Mouse (Mus musculus) liver, embryonic 15.5 days (tissue): Measurements from ENCODE around the gene Grap2. TPM values are rescaled to one million over a fixed set of nuclear protein-coding genes. Genes with fewer than 3 reads are reported as not detected.

Experiments
- ATAC-seq: fragments of 200-750 bp; cut with Nextera tagmentation; 2 replicates; pipeline ENCODE4 v1.8.0; 2017; ENCODE audit warnings: moderate number of reproducible peaks, mild to moderate bottlenecking, moderate library complexity; ENCODE audit not compliant: insufficient read depth
- H3K27ac ChIP-seq: fragments of 300-500 bp; sonication (generic); replicated peaks from 2 replicates; pipeline ENCODE4 v1.5.1; 2015; ENCODE audit warnings: mild to moderate bottlenecking, inconsistent platforms
- H3K27me3 ChIP-seq: fragments of 300-500 bp; sonication (generic); 2 replicates; pipeline ENCODE4 v1.6.1; 2015; ENCODE audit warnings: mild to moderate bottlenecking, inconsistent platforms
- H3K36me3 ChIP-seq: fragments of 300-500 bp; sonication (generic); replicated peaks from 2 replicates; pipeline ENCODE4 v1.6.1; 2015; ENCODE audit warnings: moderate library complexity, mild to moderate bottlenecking, inconsistent platforms
- H3K4me1 ChIP-seq: fragments of 300-500 bp; sonication (generic); replicated peaks from 2 replicates; pipeline ENCODE4 v1.6.1; 2015; ENCODE audit warnings: inconsistent platforms
- H3K4me2 ChIP-seq: fragments of 300-500 bp; sonication (generic); 2 replicates; pipeline ENCODE4 v1.6.1; 2015; ENCODE audit warnings: moderate library complexity, mild to moderate bottlenecking, inconsistent platforms
- H3K4me3 ChIP-seq: fragments of 300-500 bp; sonication (generic); replicated peaks from 2 replicates; pipeline ENCODE4 v1.5.1; 2015; ENCODE audit warnings: mild to moderate bottlenecking, inconsistent platforms
- H3K9ac ChIP-seq: fragments of 300-500 bp; sonication (generic); 2 replicates; pipeline ENCODE4 v1.6.1; 2015; ENCODE audit warnings: moderate library complexity, mild to moderate bottlenecking, inconsistent platforms
- H3K9me3 ChIP-seq: fragments of 300-500 bp; sonication (generic); replicated peaks from 2 replicates; pipeline ENCODE4 v1.6.1; 2016; ENCODE audit warnings: inconsistent platforms
- WGBS: fragments of 180-500 bp; shearing (Covaris S2); methylation state at CpG from one replicate; pipeline ENCODE4 v1.1.7; 2015; ENCODE audit warnings: mixed read lengths; ENCODE audit not compliant: insufficient replicate concordance; 5-methylcytosine and 5-hydroxymethylcytosine counted together
- polyA plus RNA-seq: library from polyadenylated mRNA; unstranded; fragments of >200 nt; fragmentation: Nextera tagmentation; extraction: Ambion mirVana; gene quantifications from 2 replicates; pipeline ENCODE4 v1.2.1, GENCODE M21; 2015

Gene Grap2
- polyA plus RNA-seq: 16.8 and 23.3 TPM in 2 replicates

- ATAC-seq: no peak
- Histone ChIP-seq H3K4me3 (no peak within 1 kb of the TSS), H3K27ac (no peak within 1 kb of the TSS), H3K4me1 (no peaks in the 10 kb centered on the region), H3K9me3 (no peaks in the 10 kb centered on the region), H3K36me3 (no peaks in the 10 kb centered on the region), H3K27me3 (peaks cover 84% of the 10 kb centered on the region), H3K4me2 (0 out of 2 replicates have a peak within 1 kb of the TSS, but pooled peaks have one; percentile 6), H3K9ac (no peak within 1 kb of the TSS)
- 15% methylated on average over 12 of the region's 12 CpGs for WGBS
These were observed at the start of gene Grap2 for GRCm38 (mm10) chr15:80572291-80572690. Grap2 (plus strand) TSS chr15:80572594.

- Histone ChIP-seq H3K4me1 (peaks cover 39% of the 10 kb centered on the region), H3K4me2 (0 out of 2 replicates have a peak overlapping the region, but pooled peaks have one; percentile 66), H3K9ac (no peak overlapping the region), H3K4me3 (no peak overlapping the region), H3K9me3 (no peaks in the 10 kb centered on the region), H3K36me3 (no peaks in the 10 kb centered on the region), H3K27me3 (no peaks in the 10 kb centered on the region), H3K27ac (peak overlapping the region; percentile 93)
- WGBS: 57% methylated on average over 20 of the region's 20 CpGs
- ATAC-seq: no peak
These were observed 42.2 kb upstream of the Grap2 start for GRCm38 (mm10) chr15:80529955-80530869.

DNA sequence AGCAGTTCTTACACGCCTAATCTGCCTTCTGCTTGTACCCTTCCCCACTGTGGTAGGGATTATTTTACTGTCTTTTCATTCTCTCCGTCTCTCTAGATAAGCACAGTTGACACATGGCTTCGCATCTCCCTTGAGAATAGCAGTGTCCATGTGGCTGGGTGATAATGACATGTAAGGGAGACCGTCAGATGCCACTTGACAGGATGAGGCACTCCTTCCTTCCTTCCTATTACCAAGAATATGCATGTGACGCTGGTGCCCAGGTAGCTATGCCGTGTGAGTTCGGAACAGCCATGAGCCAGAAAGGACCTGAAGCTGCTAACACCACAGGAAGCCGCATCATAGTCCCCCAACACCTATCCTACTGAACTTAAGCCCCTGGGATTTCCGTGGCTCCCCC lies 41.4 kb upstream of the Grap2 start:
- ATAC-seq: peak; percentile 41
- peaks cover 39% of the 10 kb centered on the region for H3K4me1 ChIP-seq
- no peaks in the 10 kb centered on the region for H3K27me3 ChIP-seq
- H3K36me3 ChIP-seq: no peaks in the 10 kb centered on the region
- peak overlapping the region; percentile 3; the same call in 1 of the 2 replicates for H3K9ac ChIP-seq
- H3K9me3 ChIP-seq: no peaks in the 10 kb centered on the region
- no peak overlapping the region for H3K4me3 ChIP-seq
- H3K4me2 ChIP-seq: peak overlapping the region; percentile 66
- peak overlapping the region; percentile 93 for H3K27ac ChIP-seq
- WGBS: 20% methylated on average over 9 of the region's 9 CpGs

- H3K9me3 ChIP-seq: no peaks in the 10 kb centered on the region
- no peaks in the 10 kb centered on the region for H3K27me3 ChIP-seq
- H3K36me3 ChIP-seq: no peaks in the 10 kb centered on the region
- H3K27ac ChIP-seq: peak overlapping the region; percentile 93
- peak overlapping the region; percentile 14; the same call in 1 of the 2 replicates for H3K4me3 ChIP-seq
- 19% methylated on average over 8 of the region's 8 CpGs for WGBS
- peak overlapping the region; percentile 66 for H3K4me2 ChIP-seq
- ATAC-seq: peak; percentile 96
- H3K9ac ChIP-seq: peak overlapping the region; percentile 49
- H3K4me1 ChIP-seq: peaks cover 39% of the 10 kb centered on the region
These were observed 39.9 kb upstream of the Grap2 start for GRCm38 (mm10) chr15:80532281-80533072.

DNA sequence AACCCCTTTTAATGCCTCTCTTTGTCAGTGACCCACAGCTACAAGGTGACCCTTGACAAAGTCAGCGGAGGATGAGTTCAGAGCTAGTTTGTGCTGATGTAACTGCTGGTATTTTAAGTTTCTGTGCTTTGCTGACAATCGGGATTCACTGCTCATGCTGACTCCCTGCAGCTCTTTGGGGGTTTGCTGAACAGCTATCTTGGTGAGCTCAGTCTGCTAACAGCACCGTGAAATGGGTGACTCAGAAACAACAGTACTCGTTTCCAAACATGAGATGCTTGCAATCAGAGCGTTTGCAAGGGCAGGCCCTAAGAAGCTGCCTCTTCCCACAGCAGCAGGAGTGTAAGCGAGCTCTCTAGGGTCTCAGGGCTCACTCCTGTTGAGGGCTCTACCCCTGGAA lies 39.1 kb upstream of the Grap2 start:
- Histone ChIP-seq H3K9ac (no peak overlapping the region), H3K4me2 (0 out of 2 replicates have a peak overlapping the region, but pooled peaks have one; percentile 66), H3K27ac (peak overlapping the region; percentile 93), H3K9me3 (no peaks in the 10 kb centered on the region), H3K4me1 (peaks cover 39% of the 10 kb centered on the region), H3K4me3 (no peak overlapping the region), H3K36me3 (no peaks in the 10 kb centered on the region), H3K27me3 (no peaks in the 10 kb centered on the region)
- no peak for ATAC-seq
- WGBS: 67% methylated on average over 6 of the region's 6 CpGs

DNA sequence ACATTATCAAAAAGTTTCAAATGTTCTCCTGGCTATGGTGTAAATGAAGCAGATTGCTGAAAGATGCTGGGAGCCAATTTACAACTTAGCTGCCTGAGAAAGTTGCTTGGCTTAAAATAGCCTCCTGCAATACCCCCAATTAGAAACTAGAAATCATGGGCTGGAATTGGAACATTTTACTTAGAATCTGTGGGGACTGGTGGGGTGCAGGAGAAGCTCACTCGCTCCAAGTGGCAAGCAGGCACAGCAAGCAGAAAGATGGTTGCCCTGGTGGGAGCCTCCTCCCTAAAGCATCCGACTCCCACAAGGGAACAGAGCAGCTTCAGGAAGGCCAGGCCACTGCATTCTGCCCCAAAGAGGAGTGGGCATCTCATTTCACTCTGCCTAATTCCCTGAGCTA lies 36.3 kb upstream of the Grap2 start:
- 56% methylated on average over 2 of the region's 2 CpGs for WGBS
- Histone ChIP-seq H3K27me3 (no peaks in the 10 kb centered on the region), H3K36me3 (no peaks in the 10 kb centered on the region), H3K4me2 (no peak overlapping the region), H3K4me3 (no peak overlapping the region), H3K27ac (no peak overlapping the region), H3K9me3 (no peaks in the 10 kb centered on the region), H3K9ac (no peak overlapping the region), H3K4me1 (peaks cover 34% of the 10 kb centered on the region)
- ATAC-seq: no peak

GRCm38 (mm10) chr15:80538075-80538474 lies 34.3 kb upstream of the Grap2 start:
- H3K27me3 ChIP-seq: no peaks in the 10 kb centered on the region
- ATAC-seq: no peak

DNA sequence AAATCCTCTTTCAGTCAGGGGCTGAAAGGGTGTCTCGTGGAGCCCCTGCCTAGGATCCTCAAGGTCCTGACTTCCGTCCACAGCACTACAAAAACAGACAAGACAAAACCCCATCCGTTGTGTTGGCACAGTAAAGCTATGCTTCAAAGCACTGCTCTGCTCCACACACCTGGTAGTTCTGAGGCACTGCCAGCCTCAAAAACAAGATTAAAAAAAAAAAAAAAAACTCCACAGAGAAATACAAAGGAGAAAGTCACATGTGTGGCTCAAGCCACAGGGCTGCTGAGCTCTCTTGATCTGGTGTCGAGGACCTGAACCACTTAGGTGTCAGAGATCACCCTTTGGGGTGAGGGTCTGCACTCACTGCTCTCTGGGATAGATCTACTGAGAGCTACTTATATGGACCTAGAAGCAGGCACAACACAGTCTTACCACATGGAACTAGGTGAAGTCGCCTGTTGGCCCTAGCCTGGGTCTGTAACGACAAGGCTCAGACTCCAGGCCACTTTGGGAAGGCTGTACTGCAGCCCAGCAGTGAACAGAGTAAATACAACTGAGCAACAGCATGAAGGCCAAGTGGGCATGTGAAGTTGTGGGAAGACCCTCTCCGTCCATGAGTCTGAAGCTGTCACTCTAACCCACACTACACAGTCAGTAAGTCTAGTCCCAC lies 33.6 kb upstream of the Grap2 start:
- 78% methylated on average over 7 of the region's 7 CpGs for WGBS
- no peak for ATAC-seq
- H3K4me1 ChIP-seq: peaks cover 14% of the 10 kb centered on the region

More at GRCm38 (mm10) chr15:80538075-80538474, 34.3 kb upstream of the Grap2 start:
- no peaks in the 10 kb centered on the region for H3K9me3 ChIP-seq
- H3K36me3 ChIP-seq: no peaks in the 10 kb centered on the region
- H3K4me1 ChIP-seq: peaks cover 21% of the 10 kb centered on the region
- H3K4me2 ChIP-seq: no peak overlapping the region
- no peak overlapping the region for H3K27ac ChIP-seq
- no peak overlapping the region for H3K9ac ChIP-seq
- 45% methylated on average over 2 of the region's 2 CpGs for WGBS
- H3K4me3 ChIP-seq: no peak overlapping the region

GRCm38 (mm10) chr15:80544115-80544514 lies 28.3 kb upstream of the Grap2 start:
- 18% methylated on average over 3 of the region's 3 CpGs for WGBS
- Histone ChIP-seq H3K4me3 (no peak overlapping the region), H3K4me1 (peaks cover 21% of the 10 kb centered on the region), H3K4me2 (no peak overlapping the region), H3K9ac (no peak overlapping the region), H3K27ac (0 out of 2 replicates have a peak overlapping the region, but pooled peaks have one; percentile 7), H3K36me3 (no peaks in the 10 kb centered on the region), H3K27me3 (peaks cover 14% of the 10 kb centered on the region), H3K9me3 (no peaks in the 10 kb centered on the region)
- no peak for ATAC-seq

More for the DNA sequence above, 33.6 kb upstream of the Grap2 start:
- Histone ChIP-seq H3K4me2 (no peak overlapping the region), H3K9me3 (no peaks in the 10 kb centered on the region), H3K9ac (no peak overlapping the region), H3K36me3 (no peaks in the 10 kb centered on the region), H3K27me3 (no peaks in the 10 kb centered on the region), H3K27ac (no peak overlapping the region), H3K4me3 (no peak overlapping the region)

- Histone ChIP-seq H3K9ac (no peak overlapping the region), H3K4me1 (peaks cover 20% of the 10 kb centered on the region), H3K27ac (no peak overlapping the region), H3K27me3 (peaks cover 20% of the 10 kb centered on the region), H3K4me3 (no peak overlapping the region), H3K9me3 (no peaks in the 10 kb centered on the region), H3K36me3 (no peaks in the 10 kb centered on the region), H3K4me2 (no peak overlapping the region)
- ATAC-seq: no peak
- WGBS: 54% methylated on average over 6 of the region's 6 CpGs
These were observed 27.0 kb upstream of the Grap2 start for GRCm38 (mm10) chr15:80545430-80545829.
